8 mouse cellular contexts compared by ENCODE assay signal in the genomic region with DNA sequence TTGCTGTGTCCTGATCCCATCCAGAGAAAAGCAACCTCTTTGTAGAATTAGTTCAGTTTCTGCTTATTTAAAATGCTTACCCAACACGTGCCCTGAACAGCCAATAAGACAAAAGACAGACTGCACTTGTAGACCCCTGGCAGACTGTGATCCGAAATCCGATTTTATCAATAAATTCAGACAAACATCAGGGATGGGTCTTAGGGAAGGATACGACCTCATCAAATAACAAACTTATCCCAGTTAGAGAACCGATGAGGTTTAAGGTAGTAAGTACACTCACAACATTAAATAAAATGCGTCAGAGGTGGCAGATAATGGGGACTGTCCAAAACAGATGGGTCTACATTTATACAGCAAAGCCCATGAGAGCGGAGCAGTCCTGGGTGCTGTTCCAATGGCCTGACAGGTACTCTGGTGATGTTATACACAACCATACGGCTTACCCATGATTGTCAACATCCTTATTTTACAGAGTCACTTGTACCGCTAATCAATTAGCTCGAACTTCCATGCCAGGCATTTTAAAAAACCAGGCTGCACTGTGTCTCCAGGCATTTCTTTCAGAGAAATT. TPM values are rescaled to one million over a fixed set of nuclear protein-coding genes. Genes with fewer than 3 reads are reported as not detected.
A peak's percentile ranks its signal among the peaks of the same experiment; 100 is the strongest.
DNase-seq lines count a peak whose midpoint lies in the region; ATAC-seq and TF ChIP-seq lines count a peak whose summit lies in the region.

No protein-coding gene starts in this region.

- no peak for DNase-seq in kidney, postnatal 25 days
- DNase-seq in brain, embryonic 14.5 days (ENCODE audit: low read depth): peak; percentile 74
- peak; percentile 45 for DNase-seq in hindbrain, embryonic 10.5 days (ENCODE audit: low spot score)
- no peak for DNase-seq in Muller cell, postnatal 12 days (ENCODE audit: inconsistent ontology term)
- DNase-seq in retina, embryonic 14.5 days (ENCODE audit: low spot score): no peak
- no peak for DNase-seq in cerebellum, postnatal 10 days

- 28% methylated on average over 10 of the region's 10 CpGs for WGBS in kidney, embryonic 14.5 days
- 39% methylated on average over 10 of the region's 10 CpGs for WGBS in hindbrain, embryonic 10.5 days
- WGBS in liver, embryonic 16.5 days (ENCODE audit: insufficient replicate concordance): 15% methylated on average over 10 of the region's 10 CpGs

- H3K27me3 ChIP-seq in kidney, embryonic 14.5 days (ENCODE audit: control insufficient read depth, insufficient read depth, low read length): no peaks in the 10 kb centered on the region
- H3K27me3 ChIP-seq in hindbrain, embryonic 10.5 days (ENCODE audit: insufficient read depth, poor library complexity, severe bottlenecking): no peaks in the 10 kb centered on the region
- H3K27me3 ChIP-seq in liver, embryonic 16.5 days (ENCODE audit: control insufficient read depth, insufficient read depth, low read depth, low read length): no peaks in the 10 kb centered on the region

- peak overlapping the region; percentile 54 for H3K4me3 ChIP-seq in kidney, embryonic 14.5 days (ENCODE audit: low read length)
- H3K4me3 ChIP-seq in hindbrain, embryonic 10.5 days: peak overlapping the region; percentile 57
- peak overlapping the region; percentile 66 for H3K4me3 ChIP-seq in liver, embryonic 16.5 days (ENCODE audit: low read depth, low read length)

- no peak for TF ChIP-seq CTCF in brain, embryonic 14.5 days (IDR thresholded peaks at IDR 0.05; ENCODE audit: borderline replicate concordance, extremely low read depth, insufficient read depth, insufficient read length)

- H3K9me3 ChIP-seq in kidney, embryonic 14.5 days (ENCODE audit: control insufficient read depth, low read length): no peaks in the 10 kb centered on the region
- peaks cover 47% of the 10 kb centered on the region for H3K9me3 ChIP-seq in hindbrain, embryonic 10.5 days
- no peaks in the 10 kb centered on the region for H3K9me3 ChIP-seq in liver, embryonic 16.5 days (replicated peaks; ENCODE audit: control insufficient read depth, low read length)

- H3K36me3 ChIP-seq in kidney, embryonic 14.5 days (ENCODE audit: control insufficient read depth, insufficient read depth, low read length): peaks cover 44% of the 10 kb centered on the region
- H3K36me3 ChIP-seq in hindbrain, embryonic 10.5 days: peaks cover 45% of the 10 kb centered on the region
- peaks cover 38% of the 10 kb centered on the region for H3K36me3 ChIP-seq in liver, embryonic 16.5 days (ENCODE audit: control insufficient read depth, insufficient read depth)

- H3K4me1 ChIP-seq in kidney, embryonic 14.5 days (ENCODE audit: control insufficient read depth, insufficient read depth, low read length): peaks cover 18% of the 10 kb centered on the region
- H3K4me1 ChIP-seq in hindbrain, embryonic 10.5 days (replicated peaks): peaks cover 19% of the 10 kb centered on the region
- peaks cover 27% of the 10 kb centered on the region for H3K4me1 ChIP-seq in liver, embryonic 16.5 days (ENCODE audit: control insufficient read depth, low read depth, low read length)

- peak overlapping the region; percentile 52 for H3K4me2 ChIP-seq in kidney, embryonic 14.5 days (replicated peaks; ENCODE audit: low read depth, low read length)
- peak overlapping the region; percentile 61 for H3K4me2 ChIP-seq in liver, embryonic 16.5 days (ENCODE audit: low read depth, low read length)

- TF ChIP-seq POLR2A in brain, embryonic 14.5 days (IDR thresholded peaks at IDR 0.05; ENCODE audit: borderline replicate concordance, extremely low read depth, insufficient read depth, insufficient read length, poor library complexity, severe bottlenecking): no peak

- H3K27ac ChIP-seq in kidney, embryonic 14.5 days (ENCODE audit: low read depth, low read length): peak overlapping the region; percentile 73; the same call in 1 of the 2 replicates
- H3K27ac ChIP-seq in hindbrain, embryonic 10.5 days: peak overlapping the region; percentile 90
- H3K27ac ChIP-seq in liver, embryonic 16.5 days (ENCODE audit: low read length): peak overlapping the region; percentile 88

- H3K9ac ChIP-seq in kidney, embryonic 14.5 days (ENCODE audit: low read depth, low read length): peak overlapping the region; percentile 76
- peak overlapping the region; percentile 78 for H3K9ac ChIP-seq in liver, embryonic 16.5 days (ENCODE audit: low read depth, low read length)

- ATAC-seq in kidney, embryonic 14.5 days (ENCODE audit: low FRiP score, low TSS enrichment): peak; percentile 40
- ATAC-seq in liver, embryonic 16.5 days (ENCODE audit: low read depth): peak; percentile 14

RNA-seq across cellular contexts. Expression of a gene that starts 0.8 kb away (rescaled TPM):
- polyA plus RNA-seq in kidney, embryonic 14.5 days (2014; fragmentation: Nextera tagmentation; extraction: Ambion mirVana): 98.2 and 175 TPM in 2 replicates
- 140 and 179 TPM in 2 replicates for polyA plus RNA-seq in brain, embryonic 14.5 days (2012; rRNA removed)
- 169 and 205 TPM in 2 replicates for polyA plus RNA-seq in hindbrain, embryonic 10.5 days (2016; fragmentation: Nextera tagmentation; extraction: Ambion mirVana)
- 69.3 and 71.4 TPM in 2 replicates for polyA plus RNA-seq in liver, embryonic 16.5 days (2015; fragmentation: Nextera tagmentation; extraction: Ambion mirVana)

RNA-seq across cellular contexts. Expression of a gene that starts 0.8 kb away (rescaled TPM):
- polyA plus RNA-seq in kidney, embryonic 14.5 days (2014; fragmentation: Nextera tagmentation; extraction: Ambion mirVana): not detected in 2 replicates
- polyA plus RNA-seq in brain, embryonic 14.5 days (2012; rRNA removed): 0.10 TPM in 2 replicates
- polyA plus RNA-seq in hindbrain, embryonic 10.5 days (2016; fragmentation: Nextera tagmentation; extraction: Ambion mirVana): not detected in 2 replicates
- polyA plus RNA-seq in liver, embryonic 16.5 days (2015; fragmentation: Nextera tagmentation; extraction: Ambion mirVana): not detected in 2 replicates

RNA-seq across cellular contexts. Expression of a gene that starts 49.8 kb away (rescaled TPM):
- 1.4 TPM in 2 replicates for polyA plus RNA-seq in kidney, embryonic 14.5 days (2014; fragmentation: Nextera tagmentation; extraction: Ambion mirVana)
- 0.04 and 0.14 TPM in 2 replicates for polyA plus RNA-seq in brain, embryonic 14.5 days (2012; rRNA removed)
- 0.93 and 1.1 TPM in 2 replicates for polyA plus RNA-seq in hindbrain, embryonic 10.5 days (2016; fragmentation: Nextera tagmentation; extraction: Ambion mirVana)
- polyA plus RNA-seq in liver, embryonic 16.5 days (2015; fragmentation: Nextera tagmentation; extraction: Ambion mirVana): 0.54 and 0.61 TPM in 2 replicates

Comparison
In these comparisons a context has a peak if more than half of its experiments do, and no peak if none do; other contexts are left out.
1. DNase-seq: peak in brain, embryonic 14.5 days (single experiment) and hindbrain, embryonic 10.5 days (single experiment); none in kidney, postnatal 25 days (0 of 2), Muller cell, postnatal 12 days (single experiment), retina, embryonic 14.5 days (single experiment) and cerebellum, postnatal 10 days (0 of 2).
2. Peak in every context shown above with its lines, with median percentiles within 50 percentile points of each other: H3K27ac ChIP-seq and H3K4me3 ChIP-seq.